Mouse (Mus musculus) T-helper 17 cell (primary cell): ENCODE data around the gene Prtg.

Experiments used
- in situ Hi-C, 2 experiments: fragments of 300-600 bp; cut with MboI, MseI; formaldehyde crosslinking; loops; 1 replicate in 1 of 2; 2 replicates in 1 of 2; pipeline ENCODE4 v1.15.1; 2025; ENCODE audit warnings: high pct_unique_total_duplicates in 2 of 2

Gene Prtg

GRCm38 (mm10) chr9:72860764-72861163, 54.1 kb downstream of the Prtg start:
- in situ Hi-C loops = no loop called here

DNA sequence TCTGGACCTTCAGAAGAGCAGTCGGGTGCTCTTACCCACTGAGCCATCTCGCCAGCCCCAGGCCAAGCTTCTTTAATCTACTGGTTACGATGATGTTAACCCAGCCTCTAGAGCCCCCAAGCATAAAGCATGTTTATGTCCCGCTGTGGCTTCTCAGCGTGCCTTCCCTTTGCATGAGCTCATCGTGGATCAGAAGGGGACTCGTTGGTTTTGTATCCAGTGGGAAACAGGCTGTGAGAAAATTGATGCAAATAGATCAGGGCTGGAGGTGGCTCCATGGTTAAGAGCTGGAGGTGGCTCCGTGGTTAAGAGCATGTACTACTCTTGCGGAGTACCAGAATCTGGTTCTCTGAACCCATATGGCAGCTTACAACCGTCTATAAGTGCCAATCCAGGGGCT, 54.6 kb downstream of the Prtg start:
- in situ Hi-C loops = no loop called here

DNA sequence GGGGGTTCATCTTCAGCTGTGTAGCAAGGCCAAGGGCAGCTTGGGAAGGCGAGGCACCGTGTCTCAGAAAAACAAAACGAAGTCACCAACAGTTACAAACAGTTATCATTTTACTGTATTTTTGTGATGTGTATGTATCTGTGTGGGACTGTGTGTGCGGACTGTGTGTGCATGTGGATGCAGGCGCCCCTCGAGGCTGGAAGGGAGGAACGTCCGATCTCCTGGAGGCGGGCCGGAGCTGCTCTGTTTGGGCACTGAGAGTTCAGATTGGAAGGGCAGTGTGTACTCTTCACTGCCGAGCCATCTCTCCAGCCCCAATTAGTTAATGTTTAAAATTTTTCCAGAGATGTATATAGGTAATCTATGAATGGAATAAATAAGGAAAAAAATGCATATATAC, 55.5 kb downstream of the Prtg start:
- in situ Hi-C loops = no loop called here

DNA sequence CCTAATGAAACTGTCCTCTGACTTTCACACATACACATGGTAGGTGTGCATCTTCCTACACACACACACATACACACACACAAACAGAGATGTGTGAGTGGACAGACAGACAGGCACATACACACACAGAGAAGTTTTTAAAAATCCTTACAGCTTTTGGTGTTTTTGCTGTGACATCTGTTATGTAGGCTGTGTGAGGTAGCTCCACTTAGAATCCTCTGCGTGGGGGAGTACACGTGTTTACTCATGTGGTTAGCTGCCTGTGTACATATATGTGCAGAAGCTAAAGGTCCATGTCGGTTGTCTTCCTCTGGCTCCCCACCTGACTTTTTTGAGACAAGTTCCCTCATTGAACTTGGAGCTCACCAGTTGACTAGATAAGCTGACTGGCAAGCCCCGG, 56.3 kb downstream of the Prtg start:
- in situ Hi-C loops = no loop called here

DNA sequence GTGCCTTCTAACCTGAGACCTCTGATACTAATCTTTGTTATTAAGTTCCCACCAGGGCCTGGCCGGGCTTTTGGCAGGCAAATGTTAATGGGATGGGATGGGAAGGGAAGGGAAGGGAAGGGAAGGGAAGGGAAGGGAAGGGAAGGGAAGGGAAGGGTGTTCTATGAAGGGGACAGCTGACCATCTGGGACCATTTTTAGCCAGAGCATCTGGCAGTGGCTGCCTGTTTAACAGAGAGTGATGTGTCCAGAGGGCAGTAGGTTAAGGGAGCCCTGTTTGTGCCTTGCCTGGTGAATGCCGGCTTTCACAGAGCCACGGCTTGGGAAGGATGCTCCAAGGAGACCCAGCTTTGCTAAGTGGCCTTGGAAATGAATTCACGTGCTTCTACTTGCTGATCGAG, 57.1 kb downstream of the Prtg start:
- in situ Hi-C loops = no loop called here

DNA sequence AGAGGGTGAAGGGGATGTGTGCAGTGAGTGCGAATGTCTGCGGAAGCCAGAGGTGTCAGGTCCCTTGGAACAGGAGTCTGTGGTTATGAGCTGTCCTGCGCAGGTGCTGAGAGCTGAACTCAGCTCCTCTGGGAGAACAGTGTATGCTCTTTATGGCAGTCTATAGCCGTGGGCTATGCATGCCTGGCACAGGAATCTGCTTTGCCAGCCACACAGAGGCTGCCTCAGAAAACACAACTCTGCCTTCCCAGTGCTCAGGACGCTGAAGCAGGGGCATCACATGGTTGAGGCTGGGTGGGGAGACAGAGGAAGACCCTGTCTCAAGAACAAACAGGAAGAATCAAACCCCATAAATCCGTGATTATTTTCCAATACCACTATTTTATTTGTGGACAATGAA, 60.8 kb downstream of the Prtg start:
- in situ Hi-C loops = no loop called here

- in situ Hi-C loops = no loop called here
Measured at GRCm38 (mm10) chr9:72868774-72869173, 62.1 kb downstream of the Prtg start.

- in situ Hi-C loops = no loop called here
Measured at GRCm38 (mm10) chr9:72871506-72872297, 65.0 kb downstream of the Prtg start.

GRCm38 (mm10) chr9:72872298-72873130, 65.8 kb downstream of the Prtg start:
- in situ Hi-C loops = no loop called here

DNA sequence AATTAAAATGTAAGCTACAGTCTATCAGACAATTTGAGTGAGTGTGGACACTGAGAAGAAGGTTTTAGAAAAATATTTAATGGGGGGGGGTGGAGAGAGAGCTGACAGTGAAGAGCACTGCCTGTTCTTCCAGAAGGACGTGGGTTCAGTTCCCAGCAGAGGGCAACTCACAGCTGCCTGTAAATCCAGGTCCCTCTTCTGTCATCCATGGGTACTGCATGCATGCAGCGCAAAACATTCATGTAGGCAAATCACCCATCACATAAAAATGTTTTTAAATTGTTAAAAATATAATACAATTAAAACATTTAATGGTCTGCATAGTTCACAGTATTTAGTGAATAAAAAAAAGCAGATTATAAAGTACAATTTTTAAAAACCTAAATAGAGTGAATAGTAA, 69.2 kb downstream of the Prtg start:
- in situ Hi-C loops = no loop called here

- in situ Hi-C loops = no loop called here
Measured at GRCm38 (mm10) chr9:72877905-72878304, 71.2 kb downstream of the Prtg start.

DNA sequence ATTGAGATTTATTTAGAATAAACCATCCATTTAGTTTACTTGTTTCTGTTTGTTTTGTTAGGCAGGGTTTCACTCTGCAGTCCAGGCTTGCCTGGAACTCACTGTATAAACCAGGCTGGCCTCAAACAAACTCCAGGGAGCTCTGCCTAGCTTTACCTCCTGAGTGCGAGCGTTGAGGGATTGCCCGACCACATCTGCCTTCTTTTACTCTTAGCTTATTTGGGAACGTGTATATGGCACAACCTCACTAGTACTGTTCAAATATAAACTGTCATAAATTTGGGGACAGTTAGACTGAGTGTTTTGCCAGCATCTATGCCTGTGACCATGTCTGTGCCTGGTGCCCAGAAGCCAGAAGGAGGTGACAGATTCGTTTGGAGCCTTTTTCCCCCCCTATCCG, 72.0 kb downstream of the Prtg start:
- in situ Hi-C loops = no loop called here

GRCm38 (mm10) chr9:72879601-72880000, 72.9 kb downstream of the Prtg start:
- in situ Hi-C loops = no loop called here

DNA sequence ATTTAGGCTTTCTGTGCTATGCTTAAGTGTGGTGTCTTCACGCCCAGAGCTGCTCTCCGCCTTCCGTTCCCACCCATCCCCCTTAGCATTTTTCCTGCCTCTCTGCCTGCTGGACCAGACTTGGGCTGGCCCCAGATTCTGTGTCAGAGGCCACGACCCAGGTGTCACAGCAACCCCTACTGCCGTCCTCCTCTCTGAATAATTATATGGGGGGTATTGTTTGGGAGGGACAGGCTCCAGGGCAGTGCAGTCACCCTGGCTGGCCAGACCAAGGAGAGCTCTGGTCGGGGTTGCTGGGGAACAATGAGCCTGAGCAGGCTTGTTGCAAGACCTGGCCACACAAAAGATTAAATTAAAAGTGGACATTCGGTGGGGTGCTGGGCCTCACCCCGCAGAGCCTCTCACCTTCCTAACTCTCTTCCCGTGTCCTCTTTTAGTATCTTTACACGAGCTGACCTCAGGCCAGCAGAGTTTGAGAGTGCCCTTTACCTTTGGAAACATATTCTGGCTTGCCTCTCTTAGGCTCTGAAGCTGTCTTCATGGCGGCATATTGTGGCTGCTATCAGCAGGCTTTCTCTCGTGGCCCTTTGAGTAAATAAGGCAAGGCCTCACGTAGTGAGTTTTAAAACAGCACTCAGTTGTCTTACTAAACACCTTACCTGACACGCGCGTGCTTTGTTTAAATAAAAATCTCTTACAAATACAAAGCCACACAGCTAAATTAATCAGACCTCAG, 73.7 kb downstream of the Prtg start:
- in situ Hi-C loops = no loop called here

DNA sequence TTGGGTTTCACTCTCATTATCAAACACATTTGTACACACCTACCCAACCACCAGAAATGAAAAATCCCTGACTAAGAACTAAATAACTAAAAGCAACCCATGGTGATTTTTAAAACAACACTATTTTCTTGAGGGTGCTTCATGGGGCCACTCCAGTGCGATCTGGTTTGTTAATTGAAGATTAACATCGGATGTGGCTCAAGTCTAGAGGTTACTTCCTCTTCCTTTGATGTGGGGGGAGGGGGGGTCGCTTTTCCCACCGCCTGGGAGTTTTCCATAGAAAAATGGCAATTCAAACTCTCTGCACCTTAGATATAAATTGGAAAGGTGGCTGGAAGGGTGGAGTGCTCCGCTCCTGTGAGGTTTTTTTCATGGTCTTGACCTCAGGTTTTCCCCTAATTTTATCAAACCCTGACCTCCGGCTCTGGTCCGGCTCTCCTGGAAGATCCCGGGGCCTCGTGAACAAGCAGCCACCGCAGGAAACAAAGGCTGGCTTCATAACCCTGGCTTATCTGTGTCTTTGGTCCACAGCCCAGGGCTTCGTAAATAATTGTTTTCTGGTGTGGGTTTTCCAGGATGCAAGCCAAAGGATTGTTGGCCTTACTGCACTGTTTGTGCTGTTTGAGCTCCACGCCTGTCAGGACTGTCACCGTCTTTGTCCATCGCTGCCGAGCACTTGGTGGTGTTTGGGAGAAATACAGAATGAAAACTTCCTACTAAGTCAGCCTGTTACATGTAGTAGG, 74.5 kb downstream of the Prtg start:
- in situ Hi-C loops = no loop called here

DNA sequence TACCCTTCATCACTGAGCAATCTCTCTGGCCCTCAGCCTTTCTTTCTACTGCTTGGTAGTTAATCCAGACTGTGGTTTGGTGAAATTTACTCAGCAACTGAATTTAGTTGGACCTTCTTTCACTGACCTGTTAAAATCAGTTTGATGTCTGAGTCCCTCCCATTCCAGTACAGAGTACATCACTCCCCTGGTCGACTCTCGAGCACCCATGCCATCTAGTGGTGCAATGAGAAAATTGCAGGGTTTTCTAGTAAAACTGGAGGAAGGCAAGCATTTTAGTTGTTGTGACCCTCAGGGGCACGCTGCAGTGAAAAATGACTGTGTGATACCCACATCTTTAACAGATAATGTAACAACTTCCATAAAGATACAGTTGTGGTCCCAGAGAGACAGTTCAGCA, 77.3 kb downstream of the Prtg start:
- in situ Hi-C loops = no loop called here

DNA sequence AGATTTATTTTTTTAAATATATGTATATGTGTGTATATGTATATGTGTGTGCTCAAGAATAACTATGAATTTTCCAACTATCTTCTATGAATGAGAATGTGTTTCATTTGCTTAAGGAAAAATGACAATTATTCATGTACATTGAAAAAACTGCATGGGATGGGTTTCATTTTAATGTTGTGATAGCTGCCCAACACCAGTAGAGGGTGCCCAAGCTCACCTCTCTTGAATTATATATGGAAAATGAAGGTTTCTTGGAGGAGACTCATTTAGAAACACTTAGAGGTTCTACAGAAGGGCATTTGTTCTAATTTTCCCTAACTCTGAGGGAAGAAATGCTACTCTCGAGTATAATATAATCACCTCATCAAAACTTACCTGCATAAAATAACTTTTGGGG, 83.1 kb downstream of the Prtg start:
- in situ Hi-C loops = loop anchor here (5.0 kb wide), 2 partner anchors 122 to 127 kb away; no protein-coding TSS in a partner anchor

DNA sequence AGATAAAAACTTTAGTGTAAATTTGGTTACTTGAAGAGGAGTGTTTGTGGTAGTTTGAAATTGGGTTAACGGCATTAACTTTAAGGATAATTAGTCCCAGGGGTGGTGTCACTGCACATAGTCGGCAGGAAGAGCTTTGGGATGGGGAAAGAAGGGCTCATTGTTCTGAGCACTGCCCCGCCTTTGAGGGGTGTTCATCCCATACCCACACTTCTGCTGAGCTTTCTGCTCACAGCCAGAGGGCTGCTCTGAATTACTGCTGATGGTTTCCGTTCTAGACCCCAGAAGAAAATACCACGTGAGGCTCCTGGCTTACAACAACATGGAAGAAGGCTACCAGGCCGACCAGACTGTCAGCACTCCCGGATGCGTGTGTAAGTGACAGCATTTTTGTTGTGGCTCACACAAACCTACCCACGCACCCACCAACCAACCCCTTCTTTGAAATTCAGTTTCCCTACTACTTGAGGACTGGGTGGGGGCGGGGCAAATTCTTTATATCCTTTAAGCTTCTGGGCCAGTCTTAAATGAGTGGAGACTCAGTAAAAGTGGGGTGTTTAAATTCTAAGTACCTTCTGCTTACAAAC, 83.9 kb downstream of the Prtg start:
- in situ Hi-C loops = no loop called here

- in situ Hi-C loops = no loop called here
Measured at GRCm38 (mm10) chr9:72892761-72893160, 86.1 kb downstream of the Prtg start.

DNA sequence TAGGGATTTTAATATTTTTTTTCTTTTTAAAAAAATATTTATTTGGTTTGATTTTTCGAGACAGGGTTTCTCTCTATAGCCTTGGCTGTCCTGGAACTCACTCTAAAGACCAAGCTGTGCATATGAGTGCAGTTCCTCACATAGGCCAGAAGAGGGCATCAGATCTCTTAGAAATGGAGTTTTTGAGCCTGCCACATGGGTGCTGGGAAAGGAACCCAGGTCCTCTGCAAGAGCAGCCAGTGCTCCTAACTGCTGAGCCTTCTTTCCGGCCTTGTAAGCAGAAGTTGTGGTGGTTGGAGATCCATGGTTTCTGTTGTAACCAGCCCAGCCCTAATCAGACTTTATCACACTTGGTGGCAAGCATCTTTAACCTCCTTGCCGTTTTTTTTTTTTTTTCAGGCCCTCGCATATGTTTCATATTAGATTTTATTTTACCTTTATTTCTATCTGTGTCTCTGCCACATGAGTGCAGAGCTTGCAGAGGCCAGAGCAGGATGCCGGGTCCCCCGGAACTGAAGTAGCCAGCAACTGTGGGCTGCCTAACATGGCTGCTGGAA, 88.2 kb downstream of the Prtg start:
- in situ Hi-C loops = no loop called here

- in situ Hi-C loops = no loop called here
Measured at GRCm38 (mm10) chr9:72902057-72902456, 95.4 kb downstream of the Prtg start.
